Mouse (Mus musculus): ENCODE measurements around the gene Pfn1.

Gene Pfn1

GRCm38 (mm10) chr11:70639976-70640375 lies 14.5 kb downstream of the Pfn1 start:
- intact Hi-C loops (cut with DNase I) = no loop called here

DNA sequence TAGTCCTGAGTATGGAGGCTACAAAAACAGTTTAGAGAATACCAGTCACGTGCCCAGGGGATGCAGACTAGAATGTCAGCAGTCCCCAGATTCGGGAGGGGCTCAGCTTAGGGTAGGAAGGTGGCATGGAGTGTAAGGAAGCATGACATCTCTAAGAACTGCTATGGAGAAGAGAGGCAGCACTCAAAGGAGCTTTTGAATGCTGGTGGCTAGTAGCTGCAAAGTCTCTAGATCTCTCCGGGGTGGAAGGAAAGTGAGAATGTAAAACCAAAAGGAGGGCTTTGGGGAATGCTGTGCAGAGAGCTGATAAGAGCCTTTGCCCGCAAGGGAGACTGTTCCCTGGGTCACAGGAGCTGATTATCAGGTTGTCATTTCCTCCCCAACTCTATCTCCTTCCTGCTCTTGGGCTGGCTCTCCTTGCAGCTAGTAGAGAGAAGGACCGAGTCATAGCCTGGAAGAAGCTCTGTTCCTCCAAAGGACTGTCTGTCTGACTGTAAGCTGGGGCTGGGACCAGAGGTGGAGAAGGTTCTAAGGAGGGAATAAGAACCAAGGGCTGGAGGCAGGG lies 15.6 kb downstream of the Pfn1 start, which contains the start of gene Gp1ba:
TSS of gene Gp1ba (plus strand) at position 409 of the 565 bp plus-strand sequence.
- intact Hi-C loops (cut with DNase I) = no loop called here

DNA sequence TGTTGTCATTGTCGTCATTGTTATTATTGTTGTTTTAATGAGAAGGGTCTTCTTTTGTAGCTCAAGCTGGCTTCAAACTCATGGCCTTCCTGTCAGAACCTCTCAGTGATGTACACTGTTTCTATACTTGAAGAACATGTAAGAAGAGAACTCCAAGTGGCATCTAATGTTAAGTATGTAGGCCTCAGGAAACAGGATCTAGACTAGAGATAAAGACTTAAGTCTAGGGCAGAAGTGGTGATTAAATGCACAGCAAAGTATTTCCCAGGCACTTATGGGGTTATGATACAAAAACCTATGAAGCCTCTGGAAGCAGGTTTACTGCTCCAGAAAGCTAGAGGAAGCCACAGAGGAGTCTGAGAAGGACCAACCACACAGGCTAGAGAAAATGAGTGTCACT lies 16.2 kb downstream of the Pfn1 start:
- intact Hi-C loops (cut with DNase I) = no loop called here

DNA sequence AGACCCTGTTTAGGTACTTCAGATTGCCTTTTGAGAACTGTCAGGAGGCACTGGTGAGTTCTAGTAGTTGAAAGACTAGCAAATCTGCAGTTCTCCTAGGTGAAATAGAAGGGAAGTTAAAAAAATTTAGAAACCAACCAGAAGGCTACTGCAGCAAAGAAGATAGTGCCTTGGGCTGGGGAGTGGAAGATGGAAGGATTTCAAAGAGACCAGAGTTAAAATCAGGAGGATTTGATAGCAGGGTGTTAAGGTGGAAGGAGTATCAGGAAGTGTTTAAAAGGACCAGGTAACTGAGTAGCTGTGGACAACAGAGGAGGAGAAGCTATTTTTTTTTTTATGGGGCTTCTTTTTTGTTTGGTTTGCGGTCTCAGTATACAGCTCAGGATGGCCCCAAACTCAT lies 16.7 kb downstream of the Pfn1 start:
- intact Hi-C loops (cut with DNase I) = no loop called here

DNA sequence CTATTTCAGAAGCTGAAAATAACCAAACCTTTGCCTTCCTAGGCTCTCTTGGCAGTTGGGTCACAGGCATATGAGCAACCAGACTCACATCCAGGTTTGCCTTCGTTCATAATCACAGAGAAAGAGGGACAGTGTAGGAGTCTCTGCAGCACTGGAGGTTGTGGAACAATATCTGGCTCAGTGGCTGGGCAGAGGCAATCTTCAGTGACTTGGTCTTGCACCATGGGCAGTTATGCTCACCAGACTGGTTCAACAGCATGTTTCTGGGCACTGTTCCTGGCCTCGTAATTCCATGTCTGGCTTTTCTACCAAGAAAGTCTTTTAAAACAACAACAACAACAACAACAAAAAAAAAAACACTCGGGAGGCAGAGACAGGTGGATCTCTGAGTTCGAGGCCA lies 18.8 kb downstream of the Pfn1 start:
- intact Hi-C loops (cut with DNase I) = no loop called here

DNA sequence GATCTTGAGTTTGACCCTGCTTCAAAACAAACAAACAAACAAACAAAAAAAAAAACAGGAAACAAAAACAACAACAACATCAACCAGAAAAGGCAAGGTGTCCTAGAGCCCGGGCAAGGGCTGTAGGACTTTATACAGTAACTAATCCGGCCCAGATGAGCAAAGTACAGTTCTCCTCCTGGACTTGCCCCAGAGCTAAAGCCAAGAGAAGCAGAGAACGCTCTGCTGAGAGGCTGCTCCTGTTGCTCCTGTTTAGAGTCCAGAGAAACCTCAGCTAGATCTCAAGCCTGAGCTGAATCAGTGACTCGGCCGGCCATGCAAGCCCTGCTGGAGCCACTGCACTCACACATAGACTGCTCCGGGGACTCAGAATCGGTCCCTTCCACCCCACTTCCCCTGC lies 24.3 kb downstream of the Pfn1 start:
- intact Hi-C loops (cut with DNase I) = no loop called here

- intact Hi-C loops (cut with DNase I) = loop anchor here (5.0 kb wide), 1 partner anchor 123 kb away; no protein-coding TSS in a partner anchor
These were observed 24.9 kb downstream of the Pfn1 start for GRCm38 (mm10) chr11:70629557-70629956.

- intact Hi-C loops (cut with DNase I) = loop anchor here (5.0 kb wide), 1 partner anchor 124 kb away; no protein-coding TSS in a partner anchor
These were observed 26.0 kb downstream of the Pfn1 start for GRCm38 (mm10) chr11:70628431-70628830.

- intact Hi-C loops (cut with DNase I) = loop anchor here (5.0 kb wide), 1 partner anchor 125 kb away; no protein-coding TSS in a partner anchor
These were observed 27.6 kb downstream of the Pfn1 start for GRCm38 (mm10) chr11:70626877-70627276.

- intact Hi-C loops (cut with DNase I) = loop anchor here (5.0 kb wide), 1 partner anchor 127 kb away; no protein-coding TSS in a partner anchor
These were observed 29.0 kb downstream of the Pfn1 start for GRCm38 (mm10) chr11:70625473-70625872.

- intact Hi-C loops (cut with DNase I) = loop anchor here (5.0 kb wide), 1 partner anchor 106 kb away; the partner anchor contains the start of gene Gltpd2
These were observed 31.2 kb downstream of the Pfn1 start for GRCm38 (mm10) chr11:70623053-70623742.

DNA sequence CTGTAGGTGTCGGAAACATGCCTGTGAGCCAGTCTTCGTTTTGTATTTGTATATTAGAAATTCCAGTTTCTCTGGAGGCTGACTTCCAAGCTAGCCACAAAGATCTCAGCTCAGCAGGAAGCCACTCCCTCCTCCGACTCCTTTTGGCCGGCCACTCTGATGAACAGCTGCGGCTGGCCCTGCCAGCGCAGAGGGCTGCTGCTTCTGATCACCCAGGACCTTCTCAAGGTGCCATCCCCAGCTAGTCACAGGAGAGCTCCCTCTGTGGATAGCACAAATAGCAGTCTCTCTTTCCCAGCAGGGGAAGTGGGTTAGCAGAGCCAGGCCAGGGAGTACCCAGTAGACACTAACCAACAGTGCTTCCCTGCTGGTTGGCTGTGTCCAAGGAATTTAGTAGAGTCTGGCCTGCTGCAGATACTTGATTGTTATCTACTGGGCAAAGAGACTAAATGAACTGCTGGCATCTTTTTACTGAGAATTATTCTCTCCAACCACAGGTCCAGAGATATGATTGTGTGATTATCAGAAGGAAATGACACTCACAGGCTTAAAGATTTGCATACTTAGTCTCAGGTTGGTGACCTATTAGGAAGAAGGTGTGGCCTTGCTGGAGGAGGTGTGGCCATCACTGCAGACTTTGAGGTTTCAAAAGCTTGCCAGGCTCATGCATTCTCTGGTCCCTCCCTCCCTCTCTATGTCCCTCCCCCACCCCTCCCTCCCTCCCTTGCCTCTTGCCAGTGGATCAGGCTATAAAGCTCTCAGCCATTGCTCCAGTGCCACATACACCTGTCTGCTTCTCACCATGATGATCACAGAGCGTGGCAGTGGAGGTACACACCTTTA lies 32.3 kb downstream of the Pfn1 start:
- intact Hi-C loops (cut with DNase I) = loop anchor here (5.0 kb wide), 1 partner anchor 105 kb away; the partner anchor contains the start of gene Gltpd2

GRCm38 (mm10) chr11:70619101-70619500 lies 35.3 kb downstream of the Pfn1 start, which contains the start of gene Chrne:
Chrne (minus strand) TSS chr11:70619216.
- intact Hi-C loops (cut with DNase I) = no loop called here

- intact Hi-C loops (cut with DNase I) = no loop called here
These were observed 38.8 kb downstream of the Pfn1 start, which contains the start of gene 4930544D05Rik for GRCm38 (mm10) chr11:70615516-70616093. 4930544D05Rik (plus strand) TSS chr11:70615848.

DNA sequence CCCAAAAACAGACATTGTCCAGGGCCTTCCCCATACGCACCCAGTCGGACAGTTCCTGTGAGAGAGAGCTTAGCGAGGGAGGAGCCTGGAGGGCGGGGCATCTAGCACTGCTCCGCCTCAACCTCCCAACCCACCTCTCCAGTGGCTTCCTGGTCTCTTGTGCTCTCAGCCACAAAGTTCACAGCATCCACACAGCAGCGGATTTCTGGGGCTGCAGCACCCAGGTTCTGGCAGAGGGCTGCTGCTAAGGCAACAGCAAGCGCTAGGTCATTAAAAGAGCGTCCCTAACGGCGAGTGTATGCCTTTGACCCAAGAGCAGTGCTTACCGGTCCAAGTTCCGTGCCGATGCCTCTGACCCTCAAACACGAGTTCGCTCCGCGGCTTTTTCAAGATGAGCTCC lies 39.4 kb downstream of the Pfn1 start:
- intact Hi-C loops (cut with DNase I) = no loop called here

DNA sequence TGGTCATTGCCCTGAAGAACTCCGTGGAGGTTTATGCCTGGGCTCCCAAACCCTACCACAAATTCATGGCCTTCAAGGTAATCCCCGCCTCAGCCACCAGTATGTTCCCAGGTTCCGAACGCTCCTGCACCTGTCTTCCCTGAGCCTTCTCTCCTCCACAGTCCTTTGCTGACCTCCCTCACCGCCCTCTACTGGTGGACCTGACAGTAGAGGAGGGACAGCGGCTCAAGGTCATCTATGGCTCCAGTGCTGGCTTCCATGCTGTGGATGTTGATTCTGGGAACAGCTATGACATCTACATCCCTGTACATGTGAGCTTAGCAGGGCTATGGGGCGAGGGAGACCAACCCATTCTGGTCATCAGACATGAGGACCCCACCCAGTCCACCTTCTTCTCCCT lies 41.9 kb downstream of the Pfn1 start:
- intact Hi-C loops (cut with DNase I) = no loop called here

- intact Hi-C loops (cut with DNase I) = no loop called here
These were observed 43.7 kb downstream of the Pfn1 start for GRCm38 (mm10) chr11:70610752-70611151.

GRCm38 (mm10) chr11:70608381-70609066 lies 45.9 kb downstream of the Pfn1 start:
- intact Hi-C loops (cut with DNase I) = loop anchor here (5.0 to 10.0 kb wide), 2 partner anchors 76 to 174 kb away; partner anchors contain the start of genes Arrb2 and Gm40193

DNA sequence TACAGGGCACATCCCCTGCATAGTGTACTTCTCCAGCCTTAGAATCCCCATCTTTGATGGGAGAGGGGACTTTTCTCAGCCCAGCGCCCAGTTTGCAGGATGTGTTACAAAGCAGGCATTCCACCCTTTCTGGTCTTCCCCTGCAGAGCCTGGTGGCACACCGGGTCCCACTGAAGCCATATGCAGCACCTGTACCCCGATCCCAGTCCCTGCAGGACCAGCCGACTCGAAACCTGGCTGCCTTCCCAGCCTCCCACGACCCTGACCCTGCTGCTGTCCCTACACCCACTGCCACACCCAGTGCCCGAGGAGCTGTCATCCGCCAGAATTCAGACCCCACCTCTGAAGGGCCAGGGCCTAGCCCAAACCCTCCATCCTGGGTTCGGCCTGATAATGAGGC lies 46.8 kb downstream of the Pfn1 start:
- intact Hi-C loops (cut with DNase I) = loop anchor here (5.0 to 10.0 kb wide), 2 partner anchors 75 to 173 kb away; partner anchors contain the start of genes Arrb2 and Gm40193

GRCm38 (mm10) chr11:70606717-70607116 lies 47.7 kb downstream of the Pfn1 start:
- intact Hi-C loops (cut with DNase I) = loop anchor here (5.0 to 10.0 kb wide), 2 partner anchors 74 to 172 kb away; partner anchors contain the start of genes Arrb2 and Gm40193
